Mouse (Mus musculus) cerebellum, adult 2 months (tissue): ENCODE data around the gene Hmg20a. TPM values are rescaled to one million over a fixed set of nuclear protein-coding genes. Genes with fewer than 3 reads are reported as not detected.

ENCODE experiments used
- DNase-seq, 2 experiments: peaks; one replicate each; pipeline ENCODE4 v3.0.0; 2021
- H3K27ac ChIP-seq: fragments of 200-500 bp; 2 replicates; pipeline ENCODE4 v1.5.1; 2012; ENCODE audit warnings: low read length, control low read depth, inconsistent platforms; ENCODE audit not compliant: insufficient read depth
- H3K27me3 ChIP-seq: fragments of 200-500 bp; 2 replicates; pipeline ENCODE4 v1.6.1; 2012; ENCODE audit warnings: inconsistent platforms, mild to moderate bottlenecking, low read length, moderate library complexity; ENCODE audit not compliant: control insufficient read depth, insufficient read depth
- H3K4me1 ChIP-seq: fragments of 200-500 bp; 2 replicates; pipeline ENCODE4 v1.6.1; 2011; ENCODE audit warnings: low read length; ENCODE audit not compliant: control insufficient read depth, insufficient read depth
- H3K4me3 ChIP-seq: fragments of 200-500 bp; replicated peaks from 2 replicates; pipeline ENCODE3; 2011; ENCODE audit warnings: mild to moderate bottlenecking, low read depth, low read length, control low read depth; ENCODE audit not compliant: insufficient read depth
- CTCF ChIP-seq: fragments of 200-500 bp; IDR thresholded peaks from 2 replicates; pipeline ENCODE4 v1.5.1; 2011; ENCODE audit warnings: low read depth, mild to moderate bottlenecking, control low read depth, low read length, moderate library complexity, borderline replicate concordance; ENCODE audit not compliant: insufficient read depth
- POLR2A ChIP-seq: fragments of 200-500 bp; IDR thresholded peaks from 2 replicates; pipeline ENCODE4 v1.6.1; 2011; ENCODE audit warnings: low read length, control low read depth, borderline replicate concordance; ENCODE audit not compliant: insufficient read depth
- WGBS: fragments of 180-500 bp; shearing (Covaris S2); methylation state at CpG from one replicate; pipeline ENCODE4 v1.1.7; 2018; 5-methylcytosine and 5-hydroxymethylcytosine counted together
- polyA plus RNA-seq: library from polyadenylated mRNA; depleted of rRNA; stranded (reverse); fragments of >200 nt; gene quantifications from 2 replicates; pipeline ENCODE4 v1.2.3, GENCODE M21; 2012

The Hmg20a gene
- polyA plus RNA-seq, 1 experiment: 59.7 TPM

DNA sequence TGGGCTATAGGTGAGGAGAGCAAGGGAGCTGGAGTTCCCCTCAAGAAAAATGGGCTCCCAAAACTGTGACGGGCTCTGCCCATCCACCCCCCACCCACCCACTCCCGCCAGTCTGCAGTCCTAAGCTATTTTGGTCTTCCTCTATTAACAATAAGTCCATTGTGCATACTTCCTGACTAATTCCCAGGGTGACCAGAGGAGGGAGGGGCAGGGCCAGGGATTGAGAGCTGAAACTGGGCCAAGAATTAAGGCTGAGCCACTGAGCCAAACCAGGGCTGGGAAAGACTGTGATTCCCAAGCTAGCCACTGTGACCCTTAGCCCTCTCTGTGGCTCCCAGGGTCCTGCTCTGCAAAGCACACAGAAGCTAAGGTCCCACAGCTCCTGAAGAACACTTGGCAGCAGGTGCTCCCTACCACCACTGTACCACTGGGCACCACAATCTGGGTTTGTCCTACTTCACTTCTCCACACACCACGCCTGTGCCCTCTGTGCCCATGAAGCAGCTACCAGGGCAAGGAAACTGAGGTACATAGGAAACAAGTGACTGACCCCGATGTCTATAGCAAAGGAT is 98.4 kb downstream of the Hmg20a start:
- no peak overlapping the region for H3K27ac ChIP-seq
- no peak overlapping the region for H3K4me3 ChIP-seq
- no peaks in the 10 kb centered on the region for H3K4me1 ChIP-seq
- H3K27me3 ChIP-seq: no peaks in the 10 kb centered on the region
- WGBS: 78% methylated on average over 4 of the region's 4 CpGs
- no peak for TF ChIP-seq CTCF
- no peak for TF ChIP-seq POLR2A
- DNase-seq: no peak

DNA sequence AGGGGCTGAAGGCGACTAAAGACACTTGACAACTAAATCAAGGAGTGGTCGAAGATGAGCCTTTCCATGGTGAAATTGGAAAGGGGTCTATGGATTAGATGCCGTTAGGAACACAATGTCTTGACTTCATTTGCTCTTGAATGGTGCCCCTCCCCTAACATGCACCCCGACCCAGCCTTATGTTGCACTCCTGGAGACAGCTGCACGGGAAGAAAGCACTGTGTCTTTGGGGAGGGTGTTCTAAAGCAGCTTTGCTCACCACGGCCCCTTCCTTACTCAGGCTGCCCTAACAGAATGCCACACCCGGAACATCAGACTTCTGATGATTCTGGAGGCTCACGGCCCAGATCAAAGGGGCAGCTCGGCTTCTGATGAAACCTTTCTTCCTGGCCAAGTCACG is 103.9 kb downstream of the Hmg20a start:
- WGBS: 56% methylated on average over 10 of the region's 10 CpGs
- DNase-seq: no peak
- Histone ChIP-seq H3K27ac (no peak overlapping the region), H3K27me3 (no peaks in the 10 kb centered on the region), H3K4me1 (no peaks in the 10 kb centered on the region), H3K4me3 (no peak overlapping the region)
- no peak for TF ChIP-seq POLR2A
- TF ChIP-seq CTCF: no peak

DNA sequence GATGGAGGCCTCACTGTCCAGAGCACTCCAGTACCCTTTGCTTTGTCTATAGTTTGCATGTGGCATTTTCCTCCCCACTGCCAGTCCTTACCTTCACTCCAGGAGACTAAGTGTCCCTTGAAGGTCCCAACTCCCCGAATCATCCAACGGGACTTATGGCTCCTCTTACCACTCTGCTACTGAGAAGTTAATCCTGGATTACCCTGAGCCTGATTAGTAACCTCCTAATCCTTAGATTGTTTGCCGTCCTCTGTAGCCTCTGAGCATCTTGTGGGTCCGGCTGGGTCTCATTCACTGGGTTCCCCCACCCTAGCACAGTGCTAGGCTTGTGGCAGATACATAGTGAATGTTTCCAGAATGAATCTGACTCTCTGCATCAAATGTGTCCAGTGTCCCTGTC is 109.5 kb downstream of the Hmg20a start:
- no peak for DNase-seq
- WGBS: 93% methylated on average over 4 of the region's 4 CpGs
- no peak overlapping the region for H3K4me3 ChIP-seq
- H3K27me3 ChIP-seq: no peaks in the 10 kb centered on the region
- H3K27ac ChIP-seq: no peak overlapping the region
- TF ChIP-seq CTCF: no peak
- TF ChIP-seq POLR2A: no peak
- H3K4me1 ChIP-seq: no peaks in the 10 kb centered on the region

DNA sequence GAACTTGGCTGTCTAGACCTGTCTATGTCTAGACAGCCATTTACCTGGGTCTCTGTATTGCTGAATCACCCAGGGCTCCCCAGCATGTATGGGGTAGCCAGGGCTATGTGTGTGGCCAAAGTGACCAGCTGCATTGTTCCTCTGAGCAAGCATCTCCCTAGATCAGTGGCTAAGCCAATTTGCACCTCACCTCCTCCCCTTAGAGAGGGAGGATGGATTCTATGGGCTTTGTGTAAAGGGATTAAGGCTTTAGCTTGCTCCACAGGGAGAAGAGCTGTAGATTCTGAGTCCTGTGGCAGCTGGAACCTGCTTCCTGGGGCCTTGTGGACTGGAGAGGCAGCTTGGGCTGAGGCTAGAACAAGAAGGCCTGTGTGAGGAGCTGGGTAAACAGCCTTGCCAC is 113.6 kb downstream of the Hmg20a start:
- TF ChIP-seq POLR2A (no peak), CTCF (no peak)
- no peaks in the 10 kb centered on the region for H3K27me3 ChIP-seq
- H3K4me3 ChIP-seq: no peak overlapping the region
- H3K27ac ChIP-seq: no peak overlapping the region
- DNase-seq: no peak
- H3K4me1 ChIP-seq: no peaks in the 10 kb centered on the region

- Histone ChIP-seq H3K27me3 (no peaks in the 10 kb centered on the region), H3K27ac (no peak overlapping the region), H3K4me1 (no peaks in the 10 kb centered on the region), H3K4me3 (no peak overlapping the region)
- TF ChIP-seq CTCF: no peak
- DNase-seq: no peak
- 56% methylated on average over 9 of the region's 9 CpGs for WGBS
Observed at GRCm38 (mm10) chr9:56533916-56534315, 115.5 kb downstream of the Hmg20a start.

- 66% methylated on average over 7 of the region's 7 CpGs for WGBS
- no peaks in the 10 kb centered on the region for H3K4me1 ChIP-seq
- no peak for DNase-seq
- TF ChIP-seq POLR2A (no peak), CTCF (no peak)
- H3K27me3 ChIP-seq: no peaks in the 10 kb centered on the region
- no peak overlapping the region for H3K4me3 ChIP-seq
- no peak overlapping the region for H3K27ac ChIP-seq
Observed at GRCm38 (mm10) chr9:56534727-56535126, 116.3 kb downstream of the Hmg20a start.

GRCm38 (mm10) chr9:56535361-56535760 is 117.0 kb downstream of the Hmg20a start:
- no peak overlapping the region for H3K27ac ChIP-seq
- no peaks in the 10 kb centered on the region for H3K27me3 ChIP-seq
- TF ChIP-seq CTCF (no peak), POLR2A (no peak)
- DNase-seq: no peak
- H3K4me1 ChIP-seq: no peaks in the 10 kb centered on the region
- 60% methylated on average over 11 of the region's 11 CpGs for WGBS
- no peak overlapping the region for H3K4me3 ChIP-seq

- WGBS: 89% methylated on average over 12 of the region's 12 CpGs
- H3K4me1 ChIP-seq: no peaks in the 10 kb centered on the region
- H3K4me3 ChIP-seq: no peak overlapping the region
- H3K27ac ChIP-seq: no peak overlapping the region
- no peaks in the 10 kb centered on the region for H3K27me3 ChIP-seq
- TF ChIP-seq CTCF (no peak), POLR2A (no peak)
- DNase-seq: no peak
Observed at GRCm38 (mm10) chr9:56540051-56540450, 121.6 kb downstream of the Hmg20a start.
